Mouse (Mus musculus): ENCODE results near the gene 2810408A11Rik. TPM values are rescaled to one million over a fixed set of nuclear protein-coding genes. Genes with fewer than 3 reads are reported as not detected.
"Not testable (repeated sequence)": the region's sequence is repeated elsewhere in the genome, so short reads cannot be mapped to it uniquely, and the experiment has no call there.

2810408A11Rik gene
- polyA plus RNA-seq, 1 experiment from 2014 or later = 8.4 TPM

- H3K4me1 ChIP-seq = peaks cover 11% of the 10 kb centered on the region
- not testable (repeated sequence) for H3K9ac ChIP-seq; H3K4me2 ChIP-seq; ATAC-seq (ENCODE audit: insufficient number of reproducible peaks, low FRiP score, low TSS enrichment, low read depth); H3K27ac ChIP-seq; H3K4me3 ChIP-seq; H3K9me3 ChIP-seq; H3K36me3 ChIP-seq; H3K27me3 ChIP-seq
- 84% methylated on average over 8 of the region's 8 CpGs for WGBS
These were observed 29.4 kb upstream of the 2810408A11Rik start for GRCm38 (mm10) chr11:69930176-69930575.

DNA sequence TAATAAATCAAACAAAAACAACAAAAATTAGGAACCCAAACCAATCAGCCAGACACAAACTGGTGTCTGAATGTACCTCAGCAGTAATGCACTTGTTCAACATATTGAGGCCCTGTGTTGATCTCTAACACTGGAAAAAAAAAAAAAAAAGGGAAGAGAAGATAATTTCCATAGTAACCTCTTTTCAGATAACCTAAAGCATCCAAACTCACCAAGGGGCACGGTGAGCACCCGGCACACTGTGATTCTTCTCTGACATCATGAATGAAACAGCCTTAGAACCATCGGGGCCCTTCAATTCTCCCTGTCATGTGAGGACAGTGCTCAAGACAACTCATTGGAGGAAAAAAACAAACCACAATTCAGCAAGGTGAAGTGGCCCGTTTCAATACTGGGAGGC lies 28.9 kb upstream of the 2810408A11Rik start:
- Histone ChIP-seq H3K27ac (no peak overlapping the region), H3K4me3 (no peak overlapping the region), H3K27me3 (no peaks in the 10 kb centered on the region; the same call in 1 of the 2 replicates), H3K9me3 (no peaks in the 10 kb centered on the region), H3K4me2 (no peak overlapping the region), H3K36me3 (no peaks in the 10 kb centered on the region), H3K4me1 (peaks cover 8% of the 10 kb centered on the region; the same call in 1 of the 2 replicates), H3K9ac (no peak overlapping the region)
- no peak for ATAC-seq (ENCODE audit: insufficient number of reproducible peaks, low FRiP score, low TSS enrichment, low read depth)
- WGBS = 82% methylated on average over 4 of the region's 4 CpGs

DNA sequence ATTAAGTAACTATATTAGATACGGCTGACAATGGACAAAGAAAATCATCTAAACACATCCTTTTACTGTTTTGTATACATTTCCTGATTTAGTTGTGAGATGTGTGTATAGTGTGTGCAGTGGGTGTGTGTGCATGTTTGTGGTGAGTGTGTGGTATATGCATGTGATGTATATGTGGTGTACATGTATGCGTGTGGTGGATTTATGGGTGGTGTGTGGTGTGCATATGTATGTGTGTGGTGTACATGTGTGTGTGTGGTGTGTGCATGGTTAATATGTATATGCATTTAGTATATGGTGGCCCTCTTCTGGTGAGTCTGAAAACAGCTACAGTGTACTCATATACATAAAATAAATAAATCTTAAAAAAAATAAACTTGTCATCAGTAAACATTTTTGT lies 26.7 kb upstream of the 2810408A11Rik start:
- no peak overlapping the region for H3K4me2 ChIP-seq
- no peak overlapping the region for H3K4me3 ChIP-seq
- H3K9me3 ChIP-seq = no peaks in the 10 kb centered on the region
- no peak for ATAC-seq (ENCODE audit: insufficient number of reproducible peaks, low FRiP score, low TSS enrichment, low read depth)
- H3K9ac ChIP-seq = no peak overlapping the region
- H3K4me1 ChIP-seq = peaks cover 3% of the 10 kb centered on the region
- no peaks in the 10 kb centered on the region for H3K36me3 ChIP-seq
- no peak overlapping the region for H3K27ac ChIP-seq
- H3K27me3 ChIP-seq = no peaks in the 10 kb centered on the region
- WGBS = 93% methylated on average over 2 of the region's 2 CpGs

DNA sequence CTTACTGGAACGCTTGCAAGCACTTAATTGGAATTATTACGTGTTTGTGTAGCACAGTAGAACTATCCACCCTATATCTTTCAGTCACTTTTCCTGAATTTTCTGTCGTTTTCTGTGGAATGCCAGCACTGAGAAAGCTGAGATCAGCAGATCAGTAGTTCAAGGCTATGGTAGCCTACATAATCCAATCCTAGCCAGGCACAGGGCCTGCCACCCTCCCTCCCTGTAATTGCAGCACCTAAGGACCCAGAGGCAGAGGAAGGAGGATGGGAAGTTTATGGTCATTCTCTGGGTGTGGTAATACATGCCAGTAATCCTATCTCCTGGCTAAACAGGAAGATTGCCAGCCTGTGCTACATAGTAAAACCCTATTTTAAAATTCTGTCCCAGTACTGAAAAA lies 22.0 kb upstream of the 2810408A11Rik start:
- H3K4me1 ChIP-seq = peaks cover 20% of the 10 kb centered on the region
- WGBS = 59% methylated on average over 3 of the region's 3 CpGs
- H3K36me3 ChIP-seq = peaks cover 13% of the 10 kb centered on the region
- ATAC-seq (ENCODE audit: insufficient number of reproducible peaks, low FRiP score, low TSS enrichment, low read depth) = no peak
- H3K4me3 ChIP-seq = no peak overlapping the region
- 0 out of 2 replicates have a peak overlapping the region, but pooled peaks have one; percentile 17 for H3K9ac ChIP-seq
- no peaks in the 10 kb centered on the region for H3K27me3 ChIP-seq
- no peaks in the 10 kb centered on the region for H3K9me3 ChIP-seq
- peak overlapping the region; percentile 99 for H3K27ac ChIP-seq
- no peak overlapping the region; the same call in 1 of the 2 replicates for H3K4me2 ChIP-seq

DNA sequence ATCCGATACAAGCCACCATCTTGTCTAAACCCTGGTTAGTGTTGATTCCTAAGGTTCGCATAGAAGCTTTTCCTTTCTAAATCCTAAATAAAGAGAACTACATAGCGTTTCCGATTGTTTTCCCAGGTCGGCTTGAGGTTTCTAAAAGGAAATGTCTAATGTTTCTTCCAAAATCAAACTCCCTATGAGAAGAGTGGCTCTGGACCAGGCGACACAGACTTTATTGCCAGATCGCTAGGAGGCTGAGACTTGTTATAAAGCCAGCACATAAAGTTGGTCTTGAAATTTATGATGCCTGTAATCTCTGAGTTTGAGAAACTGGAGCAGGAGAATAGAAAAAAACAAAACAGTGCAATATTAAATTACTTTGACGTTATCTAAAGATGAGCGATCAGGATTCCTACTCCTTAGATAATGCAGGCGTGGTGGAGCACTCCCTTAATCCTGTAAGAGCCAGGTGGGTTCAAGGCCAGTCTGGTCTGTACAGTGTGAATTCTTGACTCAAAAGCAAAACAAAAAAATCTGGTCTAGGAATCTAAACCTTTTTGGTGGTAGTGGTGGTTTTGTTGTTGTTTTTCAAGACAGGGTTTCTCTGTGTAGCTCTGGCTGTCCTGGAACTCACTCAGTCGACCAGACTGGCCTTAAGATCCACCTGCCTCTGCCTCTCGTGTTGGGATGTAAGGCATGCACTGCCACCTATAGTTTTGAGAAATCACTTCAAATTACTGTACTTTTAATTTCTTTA lies 21.4 kb upstream of the 2810408A11Rik start:
- H3K4me2 ChIP-seq = peak overlapping the region; percentile 60
- H3K4me3 ChIP-seq = peak overlapping the region; percentile 94
- peak overlapping the region; percentile 52 for H3K9ac ChIP-seq
- WGBS = 3% methylated on average over 12 of the region's 12 CpGs
- no peaks in the 10 kb centered on the region for H3K9me3 ChIP-seq
- peaks cover 19% of the 10 kb centered on the region for H3K36me3 ChIP-seq
- ATAC-seq (ENCODE audit: insufficient number of reproducible peaks, low FRiP score, low TSS enrichment, low read depth) = peak; percentile 4; the same call in 1 of the 2 replicates
- H3K4me1 ChIP-seq = peaks cover 20% of the 10 kb centered on the region
- H3K27ac ChIP-seq = peak overlapping the region; percentile 99
- no peaks in the 10 kb centered on the region for H3K27me3 ChIP-seq

DNA sequence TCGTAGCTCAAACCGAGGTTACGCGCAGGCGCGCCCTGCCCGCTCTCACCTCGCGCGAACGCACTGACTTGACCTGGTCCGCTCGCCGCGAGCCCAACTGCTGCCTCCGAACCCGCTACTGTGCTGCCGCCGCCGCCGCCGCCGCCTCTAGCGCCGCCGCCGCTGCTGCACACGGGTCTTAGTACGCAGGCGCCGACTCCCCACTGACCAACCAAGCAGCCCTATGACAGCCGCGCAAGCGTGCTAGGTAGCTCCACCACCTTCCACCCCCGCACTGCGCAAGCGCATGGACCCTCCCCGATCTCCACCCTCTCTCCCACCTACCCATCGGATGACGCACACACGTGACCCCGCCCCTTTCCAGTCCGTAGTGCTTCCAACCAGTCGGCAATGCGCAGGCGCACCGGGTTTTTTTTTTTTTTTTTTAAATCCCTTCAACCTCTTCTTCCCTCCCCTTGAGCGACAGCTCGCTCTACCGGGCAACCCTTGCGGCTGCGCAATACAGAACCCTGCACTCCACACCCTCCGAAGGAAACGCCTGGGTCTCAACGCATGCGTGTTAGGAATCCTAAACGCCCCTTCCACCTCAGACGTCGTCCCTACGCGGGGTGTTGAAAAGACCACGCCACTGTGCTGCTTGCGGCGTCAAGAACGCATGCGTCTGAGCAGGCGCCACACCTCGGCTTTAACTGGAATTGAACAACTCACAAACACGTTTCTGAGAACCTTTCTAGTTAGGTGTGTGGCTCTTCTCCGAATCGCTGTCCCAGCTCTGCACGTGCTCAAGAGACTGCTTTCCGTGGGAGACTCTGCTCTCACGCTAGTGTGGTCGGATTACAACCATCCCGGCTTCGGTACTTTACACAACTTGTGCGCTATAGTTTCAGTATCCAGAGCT lies 20.6 kb upstream of the 2810408A11Rik start, which contains the start of gene Eif5a:
Gene Eif5a (minus strand): TSS at position 845 of the 898 bp plus-strand sequence.
- no peaks in the 10 kb centered on the region for H3K27me3 ChIP-seq
- H3K27ac ChIP-seq = peak within 1 kb of the TSS; percentile 99
- WGBS = under 1% methylated on average over 78 of the region's 78 CpGs
- H3K4me1 ChIP-seq = peaks cover 21% of the 10 kb centered on the region
- ATAC-seq (ENCODE audit: insufficient number of reproducible peaks, low FRiP score, low TSS enrichment, low read depth) = peak; percentile 98
- no peaks in the 10 kb centered on the region for H3K9me3 ChIP-seq
- peak within 1 kb of the TSS; percentile 84 for H3K4me2 ChIP-seq
- peaks cover 27% of the 10 kb centered on the region for H3K36me3 ChIP-seq
- peak within 1 kb of the TSS; percentile 91 for H3K9ac ChIP-seq
- H3K4me3 ChIP-seq = peak within 1 kb of the TSS; percentile 94

- Histone ChIP-seq H3K4me2 (peak overlapping the region; percentile 84), H3K4me1 (peaks cover 29% of the 10 kb centered on the region), H3K27me3 (no peaks in the 10 kb centered on the region), H3K27ac (peak overlapping the region; percentile 96), H3K36me3 (peaks cover 36% of the 10 kb centered on the region), H3K4me3 (peak overlapping the region; percentile 94), H3K9ac (peak overlapping the region; percentile 91), H3K9me3 (no peaks in the 10 kb centered on the region)
- 0 out of 2 replicates have a peak, but pooled peaks have one; percentile 1 for ATAC-seq (ENCODE audit: insufficient number of reproducible peaks, low FRiP score, low TSS enrichment, low read depth)
- under 1% methylated on average over 64 of the region's 65 CpGs for WGBS
These were observed 19.7 kb upstream of the 2810408A11Rik start for GRCm38 (mm10) chr11:69920266-69921031.

- Histone ChIP-seq H3K27me3 (no peaks in the 10 kb centered on the region), H3K4me2 (peak overlapping the region; percentile 84), H3K9ac (peak overlapping the region; percentile 91), H3K36me3 (peaks cover 43% of the 10 kb centered on the region), H3K4me1 (peaks cover 35% of the 10 kb centered on the region), H3K4me3 (peak overlapping the region; percentile 94), H3K9me3 (no peaks in the 10 kb centered on the region), H3K27ac (peak overlapping the region; percentile 96)
- ATAC-seq (ENCODE audit: insufficient number of reproducible peaks, low FRiP score, low TSS enrichment, low read depth) = no peak
- under 1% methylated on average over 17 of the region's 17 CpGs for WGBS
These were observed 19.0 kb upstream of the 2810408A11Rik start for GRCm38 (mm10) chr11:69919661-69920265.

DNA sequence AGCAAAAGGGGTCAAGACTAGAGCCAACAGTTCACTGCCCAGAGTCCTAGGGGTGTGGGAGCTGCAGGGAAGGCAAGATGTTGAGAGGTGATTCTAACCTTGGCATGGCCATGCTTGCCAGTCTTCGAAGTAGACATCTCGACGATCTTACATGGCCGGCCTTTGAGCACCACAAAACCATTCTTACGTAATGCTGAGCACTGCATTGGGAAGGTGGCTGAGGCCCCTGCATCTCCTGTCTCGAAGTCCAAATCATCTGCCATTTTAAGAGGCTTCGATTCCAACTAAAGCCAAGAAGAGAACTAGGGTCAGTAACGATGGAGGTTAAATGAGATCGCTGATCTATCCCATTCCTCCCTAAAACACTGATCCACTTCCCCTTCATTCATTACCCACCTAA lies 18.3 kb upstream of the 2810408A11Rik start:
- Histone ChIP-seq H3K4me3 (peak overlapping the region; percentile 94), H3K4me1 (peaks cover 40% of the 10 kb centered on the region), H3K27me3 (no peaks in the 10 kb centered on the region), H3K4me2 (peak overlapping the region; percentile 84), H3K9ac (0 out of 2 replicates have a peak overlapping the region, but pooled peaks have one; percentile 91), H3K9me3 (no peaks in the 10 kb centered on the region), H3K27ac (peak overlapping the region; percentile 96), H3K36me3 (peaks cover 43% of the 10 kb centered on the region)
- 81% methylated on average over 9 of the region's 9 CpGs for WGBS
- no peak for ATAC-seq (ENCODE audit: insufficient number of reproducible peaks, low FRiP score, low TSS enrichment, low read depth)

DNA sequence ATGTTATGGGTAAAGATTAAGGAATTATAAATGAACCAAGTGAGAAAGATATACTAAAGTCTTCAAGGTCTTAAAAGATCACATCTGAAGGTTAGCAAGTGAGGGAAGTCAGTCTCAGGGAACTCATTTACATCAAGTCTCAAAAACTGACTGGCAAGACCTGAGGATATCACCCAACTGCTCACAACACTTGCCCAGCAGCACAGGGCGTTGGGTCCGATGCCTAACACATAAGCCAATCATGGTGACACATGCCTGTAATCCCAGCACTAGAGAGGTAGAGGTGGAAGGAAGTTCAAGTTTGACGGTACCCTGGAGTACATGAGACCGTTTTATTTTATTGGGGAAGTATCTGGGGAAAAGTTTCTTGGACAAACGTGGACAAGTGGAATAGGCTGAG lies 17.3 kb upstream of the 2810408A11Rik start:
- no peak overlapping the region for H3K4me3 ChIP-seq
- H3K27me3 ChIP-seq = no peaks in the 10 kb centered on the region
- no peak overlapping the region for H3K9ac ChIP-seq
- peaks cover 46% of the 10 kb centered on the region for H3K4me1 ChIP-seq
- no peak overlapping the region for H3K4me2 ChIP-seq
- H3K36me3 ChIP-seq = peaks cover 45% of the 10 kb centered on the region
- H3K27ac ChIP-seq = no peak overlapping the region
- WGBS = 71% methylated on average over 5 of the region's 5 CpGs
- no peak for ATAC-seq (ENCODE audit: insufficient number of reproducible peaks, low FRiP score, low TSS enrichment, low read depth)
- no peaks in the 10 kb centered on the region for H3K9me3 ChIP-seq

DNA sequence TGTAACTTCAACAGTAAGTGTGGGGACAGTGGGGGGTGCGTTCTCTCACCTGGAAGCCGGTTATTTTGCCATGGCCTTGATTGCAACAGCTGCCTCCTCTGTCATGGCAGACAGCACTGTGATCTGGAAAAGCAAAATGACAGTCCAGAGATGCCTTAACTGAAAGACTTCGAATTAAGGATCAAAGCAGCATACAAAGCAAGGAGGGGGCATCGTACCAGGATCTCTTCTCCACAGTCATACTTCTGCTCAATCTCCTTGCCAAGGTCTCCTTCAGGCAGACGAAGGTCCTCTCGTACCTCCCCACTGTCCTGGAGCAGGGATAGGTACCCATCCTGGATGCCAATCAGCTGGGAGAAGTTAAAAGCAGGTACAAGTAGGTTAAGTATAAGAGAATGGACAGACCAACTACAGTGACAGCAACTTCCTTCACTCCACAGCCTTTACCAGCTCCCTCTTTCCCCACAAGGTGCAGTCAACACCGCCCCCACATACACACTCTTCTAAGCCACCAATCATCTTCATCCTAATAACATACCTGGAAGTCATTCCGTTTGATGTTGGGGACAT lies 16.7 kb upstream of the 2810408A11Rik start:
- Histone ChIP-seq H3K9ac (no peak overlapping the region), H3K4me1 (peaks cover 46% of the 10 kb centered on the region), H3K27ac (no peak overlapping the region), H3K4me2 (no peak overlapping the region), H3K9me3 (no peaks in the 10 kb centered on the region), H3K27me3 (no peaks in the 10 kb centered on the region), H3K36me3 (peaks cover 52% of the 10 kb centered on the region), H3K4me3 (no peak overlapping the region)
- ATAC-seq (ENCODE audit: insufficient number of reproducible peaks, low FRiP score, low TSS enrichment, low read depth) = no peak
- 78% methylated on average over 8 of the region's 8 CpGs for WGBS

All from limb, embryonic 15.5 days (tissue).